Mouse (Mus musculus) heart, embryonic 11.5 days (tissue): ENCODE data around the gene Rgs7. TPM values are rescaled to one million over a fixed set of nuclear protein-coding genes. Genes with fewer than 3 reads are reported as not detected.

ENCODE experiments used
- ATAC-seq: fragments of 200-750 bp; cut with Nextera tagmentation; replicated peaks from 2 replicates; pipeline ENCODE4 v1.8.0; 2017; ENCODE audit warnings: moderate library complexity; ENCODE audit not compliant: insufficient number of reproducible peaks, low FRiP score, low TSS enrichment
- H3K27ac ChIP-seq: fragments of 300-500 bp; sonication (generic); 2 replicates; pipeline ENCODE4 v1.5.1; 2014; ENCODE audit warnings: mild to moderate bottlenecking, low read depth, low read length
- H3K27me3 ChIP-seq: fragments of 300-500 bp; sonication (generic); 2 replicates; pipeline ENCODE4 v1.6.1; 2014; ENCODE audit warnings: mild to moderate bottlenecking, low read length, mixed read lengths; ENCODE audit not compliant: control insufficient read depth, insufficient read depth
- H3K36me3 ChIP-seq: fragments of 300-500 bp; sonication (generic); 2 replicates; pipeline ENCODE4 v1.6.1; 2014; ENCODE audit warnings: mild to moderate bottlenecking, low read length, moderate library complexity, mixed read lengths; ENCODE audit not compliant: control insufficient read depth, insufficient read depth
- H3K4me1 ChIP-seq: fragments of 300-500 bp; sonication (generic); 2 replicates; pipeline ENCODE4 v1.6.1; 2014; ENCODE audit warnings: low read length; ENCODE audit not compliant: control insufficient read depth, insufficient read depth
- H3K4me2 ChIP-seq: fragments of 300-500 bp; sonication (generic); 2 replicates; pipeline ENCODE4 v1.6.1; 2014; ENCODE audit warnings: mild to moderate bottlenecking, moderate library complexity
- H3K4me3 ChIP-seq: fragments of 300-500 bp; sonication (generic); 2 replicates; pipeline ENCODE4 v1.5.1; 2014; ENCODE audit warnings: low read depth, low read length
- H3K9ac ChIP-seq: fragments of 300-500 bp; sonication (generic); 2 replicates; pipeline ENCODE4 v1.6.1; 2014; ENCODE audit warnings: mild to moderate bottlenecking, low read depth, low read length, moderate library complexity
- H3K9me3 ChIP-seq: fragments of 300-500 bp; sonication (generic); replicated peaks from 2 replicates; pipeline ENCODE4 v1.6.1; 2016; ENCODE audit warnings: low read length; ENCODE audit not compliant: control insufficient read depth
- WGBS: fragments of 180-500 bp; shearing (Covaris S2); extraction: QIAGEN DNeasy Blood & Tissue Kit; methylation state at CpG from one replicate; pipeline ENCODE4 v1.1.7; 2014; ENCODE audit not compliant: insufficient replicate concordance; 5-methylcytosine and 5-hydroxymethylcytosine counted together
- polyA plus RNA-seq: library from polyadenylated mRNA; unstranded; fragments of >200 nt; fragmentation: Nextera tagmentation; extraction: Ambion mirVana; gene quantifications from 2 replicates; pipeline ENCODE4 v1.2.1, GENCODE M21; 2014

Rgs7 gene
- 0.57 and 0.65 TPM in 2 replicates for polyA plus RNA-seq

DNA sequence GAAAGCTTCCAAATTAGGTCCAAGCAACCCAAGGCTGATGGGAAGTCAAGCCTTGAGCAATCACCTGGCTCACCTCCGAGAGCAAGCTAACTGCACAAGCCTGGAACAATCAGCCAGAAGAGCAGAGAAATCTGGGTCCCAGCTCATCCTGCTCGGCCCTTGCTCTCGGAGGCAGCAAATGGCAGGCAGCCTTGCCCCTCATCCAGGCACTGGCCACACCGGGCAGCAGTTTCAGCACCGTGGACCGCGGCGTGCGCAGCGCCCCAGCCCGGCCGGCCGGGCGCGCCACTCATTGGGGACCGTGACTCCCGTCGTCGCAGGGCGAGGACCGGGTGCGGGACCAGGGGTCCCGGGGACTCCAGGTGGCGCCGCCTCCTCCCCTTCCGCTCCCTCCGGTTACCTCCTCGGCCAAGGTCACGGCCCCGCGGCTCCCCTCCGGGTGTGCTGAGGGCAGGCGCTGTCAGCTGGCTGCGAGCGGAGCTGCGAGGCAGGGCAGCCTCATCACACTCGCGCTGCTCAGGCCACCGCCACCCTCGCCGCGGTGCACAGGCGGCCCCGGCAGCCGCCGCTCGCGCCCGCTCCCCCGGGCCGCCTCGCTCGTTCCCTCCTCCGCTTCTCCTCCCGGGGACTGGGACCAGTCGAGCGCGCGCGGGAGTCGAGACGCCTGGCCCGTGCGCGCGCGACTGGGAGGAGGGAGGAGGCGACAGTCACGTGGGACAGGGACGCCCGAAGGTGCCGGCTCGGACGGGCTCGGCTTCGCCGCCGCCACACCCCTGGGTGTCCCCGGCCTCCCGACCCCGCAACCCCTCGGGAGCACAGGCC lies at the start of gene Rgs7:
Gene Rgs7, minus strand, starts transcription at position 640 of the 822 bp plus-strand sequence.
- peak within 1 kb of the TSS; percentile 60; the same call in 1 of the 2 replicates for H3K9ac ChIP-seq
- peak within 1 kb of the TSS; percentile 50 for H3K4me3 ChIP-seq
- H3K4me2 ChIP-seq = peak within 1 kb of the TSS; percentile 99
- H3K9me3 ChIP-seq = no peaks in the 10 kb centered on the region
- H3K4me1 ChIP-seq = no peaks in the 10 kb centered on the region
- no peak within 1 kb of the TSS for H3K27ac ChIP-seq
- H3K36me3 ChIP-seq = no peaks in the 10 kb centered on the region
- WGBS = under 1% methylated on average over 74 of the region's 82 CpGs
- H3K27me3 ChIP-seq = peaks cover 24% of the 10 kb centered on the region
- peak; percentile 79 for ATAC-seq

GRCm38 (mm10) chr1:175540700-175541099 lies 48.4 kb upstream of the Rgs7 start:
- Histone ChIP-seq H3K36me3 (no peaks in the 10 kb centered on the region), H3K27me3 (no peaks in the 10 kb centered on the region), H3K9ac (no peak overlapping the region), H3K4me2 (no peak overlapping the region), H3K9me3 (no peaks in the 10 kb centered on the region), H3K4me3 (no peak overlapping the region), H3K27ac (no peak overlapping the region), H3K4me1 (0 out of 2 replicates have a peak, but pooled peaks cover 3% of the 10 kb centered on the region)
- no peak for ATAC-seq
- WGBS = 80% methylated on average over 5 of the region's 5 CpGs

DNA sequence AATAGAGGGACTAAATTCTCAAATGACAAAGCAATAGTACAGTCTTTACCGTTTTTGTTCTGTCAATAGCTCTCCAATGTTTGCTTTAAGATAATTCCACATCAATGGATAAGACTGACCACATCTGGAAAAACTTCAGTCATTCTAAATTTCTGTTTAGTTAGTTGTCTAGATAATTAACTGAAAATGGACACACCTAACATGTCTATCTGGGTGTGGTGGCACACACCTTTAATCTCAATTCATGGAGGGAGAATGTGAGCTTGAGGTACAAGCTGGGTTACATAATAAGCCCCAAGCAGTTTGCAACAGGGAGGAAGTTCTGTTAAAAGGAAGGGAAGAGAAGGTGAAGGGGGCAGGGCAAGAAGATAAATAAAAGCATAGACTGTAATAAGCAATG lies 45.0 kb upstream of the Rgs7 start:
- ATAC-seq = no peak
- H3K36me3 ChIP-seq = no peaks in the 10 kb centered on the region
- no peak overlapping the region for H3K4me2 ChIP-seq
- H3K9ac ChIP-seq = no peak overlapping the region
- no peak overlapping the region for H3K27ac ChIP-seq
- no peak overlapping the region for H3K4me3 ChIP-seq
- H3K27me3 ChIP-seq = no peaks in the 10 kb centered on the region
- H3K9me3 ChIP-seq = no peaks in the 10 kb centered on the region
- 33% methylated on average over 1 of the region's 1 CpGs for WGBS
- 0 out of 2 replicates have a peak, but pooled peaks cover 3% of the 10 kb centered on the region for H3K4me1 ChIP-seq

DNA sequence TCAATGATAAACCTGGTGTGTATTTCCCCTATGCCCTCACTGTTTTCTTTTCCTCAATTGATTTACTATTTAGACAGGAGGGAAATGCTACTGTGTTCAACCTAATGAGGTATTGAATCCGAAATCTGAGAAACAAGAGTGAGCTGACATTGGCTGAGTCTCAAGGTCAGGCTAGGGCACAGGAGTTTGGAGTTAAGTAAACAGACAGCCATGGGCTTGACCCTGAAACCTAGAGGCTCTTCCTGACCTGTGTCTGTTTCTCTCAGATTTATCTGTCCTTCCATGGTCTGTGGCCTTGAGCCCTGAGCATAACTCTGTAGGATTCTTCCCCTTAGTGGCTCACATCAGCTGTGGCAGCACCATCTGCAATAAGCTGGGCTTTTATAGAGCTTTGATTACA lies 37.6 kb upstream of the Rgs7 start:
- no peak overlapping the region for H3K27ac ChIP-seq
- H3K36me3 ChIP-seq = no peaks in the 10 kb centered on the region
- no peak overlapping the region for H3K4me3 ChIP-seq
- H3K4me1 ChIP-seq = no peaks in the 10 kb centered on the region
- no peaks in the 10 kb centered on the region for H3K27me3 ChIP-seq
- H3K9me3 ChIP-seq = no peaks in the 10 kb centered on the region
- ATAC-seq = no peak
- 77% methylated on average over 1 of the region's 1 CpGs for WGBS
- H3K9ac ChIP-seq = no peak overlapping the region
- no peak overlapping the region for H3K4me2 ChIP-seq

GRCm38 (mm10) chr1:175524626-175525294 lies 32.5 kb upstream of the Rgs7 start:
- no peak overlapping the region for H3K27ac ChIP-seq
- H3K9ac ChIP-seq = no peak overlapping the region
- H3K4me1 ChIP-seq = no peaks in the 10 kb centered on the region
- H3K4me2 ChIP-seq = no peak overlapping the region
- no peak overlapping the region for H3K4me3 ChIP-seq
- no peaks in the 10 kb centered on the region for H3K9me3 ChIP-seq
- WGBS = 75% methylated on average over 3 of the region's 3 CpGs
- no peaks in the 10 kb centered on the region for H3K36me3 ChIP-seq
- H3K27me3 ChIP-seq = no peaks in the 10 kb centered on the region
- ATAC-seq = no peak

DNA sequence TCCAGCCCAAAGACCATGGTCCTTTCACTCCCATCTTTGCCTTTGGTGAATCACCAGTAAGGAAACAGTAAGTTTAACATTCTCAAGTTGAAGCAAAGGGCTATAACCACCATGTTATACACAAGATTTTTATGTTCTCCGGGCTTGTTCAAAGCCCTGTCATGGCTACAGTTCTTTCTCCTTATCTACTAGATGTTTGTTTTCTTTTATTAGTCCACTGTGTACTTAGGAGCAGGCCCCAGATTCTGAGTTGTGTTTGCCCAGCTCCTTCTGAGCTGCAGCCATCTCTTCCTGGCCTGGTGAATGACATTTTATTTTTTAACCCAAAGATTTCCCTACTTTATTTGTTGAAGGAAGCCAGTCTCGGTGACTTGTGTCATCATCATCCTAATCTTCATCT lies 31.3 kb upstream of the Rgs7 start:
- no peaks in the 10 kb centered on the region for H3K27me3 ChIP-seq
- H3K27ac ChIP-seq = no peak overlapping the region
- no peaks in the 10 kb centered on the region for H3K4me1 ChIP-seq
- no peaks in the 10 kb centered on the region for H3K9me3 ChIP-seq
- H3K4me3 ChIP-seq = no peak overlapping the region
- no peaks in the 10 kb centered on the region for H3K36me3 ChIP-seq
- ATAC-seq = no peak
- WGBS = 73% methylated on average over 2 of the region's 2 CpGs
- H3K4me2 ChIP-seq = no peak overlapping the region
- no peak overlapping the region for H3K9ac ChIP-seq

GRCm38 (mm10) chr1:175514543-175514942 lies 22.2 kb upstream of the Rgs7 start:
- Histone ChIP-seq H3K36me3 (no peaks in the 10 kb centered on the region), H3K27me3 (no peaks in the 10 kb centered on the region), H3K4me3 (no peak overlapping the region), H3K4me2 (no peak overlapping the region), H3K27ac (no peak overlapping the region), H3K9me3 (no peaks in the 10 kb centered on the region), H3K9ac (no peak overlapping the region), H3K4me1 (no peaks in the 10 kb centered on the region)
- WGBS = 40% methylated on average over 2 of the region's 2 CpGs
- ATAC-seq = no peak

DNA sequence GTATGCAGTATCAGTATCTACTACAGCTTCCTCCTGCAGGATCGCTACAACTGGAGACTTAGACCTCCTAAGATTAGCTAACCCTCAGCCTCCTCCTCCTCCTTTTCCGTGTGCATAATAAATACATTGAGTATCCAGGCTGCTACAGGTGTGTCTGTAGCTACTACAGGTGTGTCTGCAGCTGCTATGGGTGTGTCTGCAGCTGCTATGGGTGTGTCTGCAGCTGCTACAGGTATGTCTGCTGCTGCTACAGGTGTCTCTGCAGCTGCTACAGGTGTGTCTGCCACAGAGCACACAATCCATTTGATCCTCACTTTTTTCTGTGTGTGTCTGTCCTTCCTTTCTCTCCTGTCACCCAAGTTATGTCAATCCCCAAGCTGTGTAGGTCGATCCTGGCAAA lies 19.9 kb upstream of the Rgs7 start:
- H3K9me3 ChIP-seq = no peaks in the 10 kb centered on the region
- H3K9ac ChIP-seq = no peak overlapping the region
- no peaks in the 10 kb centered on the region for H3K4me1 ChIP-seq
- H3K27ac ChIP-seq = no peak overlapping the region
- no peaks in the 10 kb centered on the region for H3K36me3 ChIP-seq
- no peak for ATAC-seq
- H3K4me2 ChIP-seq = no peak overlapping the region
- 73% methylated on average over 3 of the region's 3 CpGs for WGBS
- no peaks in the 10 kb centered on the region for H3K27me3 ChIP-seq
- H3K4me3 ChIP-seq = no peak overlapping the region
